Mouse (Mus musculus): ENCODE measurements at regions not wholly inside any gene's neighbourhood (a gene's known extent, or its start where the extent isn't known, plus 50 kb on each side); places are given as distances from the start of the nearest gene placed in this dataset.

DNA sequence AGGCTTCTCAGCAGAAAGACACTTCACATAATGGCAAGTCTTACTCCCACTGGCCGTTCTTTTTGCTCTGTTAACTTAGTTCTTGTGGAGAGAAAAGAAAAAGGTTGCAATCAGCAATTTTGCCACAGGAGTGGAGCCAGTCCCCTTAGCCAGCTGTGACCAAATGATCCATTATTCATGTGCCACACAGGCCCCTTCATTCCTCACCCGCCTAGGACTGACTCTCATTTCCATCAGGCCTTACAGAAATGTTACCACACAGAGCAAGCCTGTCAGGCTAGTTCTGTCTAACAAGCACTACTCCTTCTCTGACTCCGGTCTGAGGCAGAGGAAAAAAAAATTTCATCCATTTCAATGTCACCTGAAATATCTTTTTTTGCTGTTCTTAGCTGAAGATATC lies 1266.2 kb downstream of the Gsdmc2 start:
- no peaks in the 10 kb centered on the region for H3K9me3 ChIP-seq (replicated peaks; ENCODE audit: control insufficient read depth, insufficient read depth, low read length, poor library complexity, severe bottlenecking)
- no peaks in the 10 kb centered on the region for H3K27me3 ChIP-seq (ENCODE audit: control insufficient read depth, insufficient read depth, low read length, poor library complexity, severe bottlenecking)
- H3K27ac ChIP-seq (ENCODE audit: insufficient read depth, low read length), result no peak overlapping the region
- H3K4me3 ChIP-seq (ENCODE audit: low read depth, low read length), result no peak overlapping the region
- no peak for TF ChIP-seq CTCF (IDR thresholded peaks at IDR 0.05; ENCODE audit: low read depth, low read length)
- TF ChIP-seq POLR2A (IDR thresholded peaks at IDR 0.05; ENCODE audit: insufficient read depth, low read length), result no peak
- TF ChIP-seq EP300 (IDR thresholded peaks at IDR 0.05; ENCODE audit: insufficient read depth, low read depth, low read length), result no peak
- H3K4me1 ChIP-seq (ENCODE audit: control insufficient read depth, insufficient read depth, low read length), result no peaks in the 10 kb centered on the region
- H3K9ac ChIP-seq (ENCODE audit: low read depth, poor library complexity, severe bottlenecking), result no peak overlapping the region
- H3K36me3 ChIP-seq (ENCODE audit: control insufficient read depth, insufficient read depth, low read length, poor library complexity, severe bottlenecking), result no peaks in the 10 kb centered on the region

DNA sequence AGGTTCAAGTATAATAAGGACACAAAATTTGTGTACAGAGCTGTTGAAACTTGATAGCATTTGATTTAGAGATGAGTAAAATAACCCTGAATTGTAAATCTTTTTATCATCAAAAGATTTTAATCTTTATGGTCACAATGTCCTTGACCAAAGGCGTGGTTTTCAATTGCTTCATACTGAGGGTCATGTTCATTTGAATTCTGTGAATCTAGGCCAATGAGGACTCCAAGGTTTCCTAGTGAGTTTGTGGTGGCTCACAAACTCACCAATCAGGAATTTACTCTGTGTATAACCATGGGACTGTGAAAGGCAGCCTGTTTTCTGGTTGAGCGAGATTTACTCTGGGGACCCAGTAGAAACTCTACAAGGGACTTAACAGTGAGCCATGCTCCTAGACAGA lies 1269.2 kb downstream of the Gsdmc2 start:
- Histone ChIP-seq H3K4me1 (ENCODE audit: control insufficient read depth, insufficient read depth, low read length) (no peaks in the 10 kb centered on the region), H3K9me3 (replicated peaks; ENCODE audit: control insufficient read depth, insufficient read depth, low read length, poor library complexity, severe bottlenecking) (no peaks in the 10 kb centered on the region), H3K27ac (ENCODE audit: insufficient read depth, low read length) (no peak overlapping the region), H3K4me3 (ENCODE audit: low read depth, low read length) (no peak overlapping the region), H3K9ac (ENCODE audit: low read depth, poor library complexity, severe bottlenecking) (no peak overlapping the region), H3K36me3 (ENCODE audit: control insufficient read depth, insufficient read depth, low read length, poor library complexity, severe bottlenecking) (no peaks in the 10 kb centered on the region), H3K27me3 (ENCODE audit: control insufficient read depth, insufficient read depth, low read length, poor library complexity, severe bottlenecking) (no peaks in the 10 kb centered on the region)
- no peak for TF ChIP-seq EP300 (IDR thresholded peaks at IDR 0.05; ENCODE audit: insufficient read depth, low read depth, low read length)
- no peak for TF ChIP-seq POLR2A (IDR thresholded peaks at IDR 0.05; ENCODE audit: insufficient read depth, low read length)

DNA sequence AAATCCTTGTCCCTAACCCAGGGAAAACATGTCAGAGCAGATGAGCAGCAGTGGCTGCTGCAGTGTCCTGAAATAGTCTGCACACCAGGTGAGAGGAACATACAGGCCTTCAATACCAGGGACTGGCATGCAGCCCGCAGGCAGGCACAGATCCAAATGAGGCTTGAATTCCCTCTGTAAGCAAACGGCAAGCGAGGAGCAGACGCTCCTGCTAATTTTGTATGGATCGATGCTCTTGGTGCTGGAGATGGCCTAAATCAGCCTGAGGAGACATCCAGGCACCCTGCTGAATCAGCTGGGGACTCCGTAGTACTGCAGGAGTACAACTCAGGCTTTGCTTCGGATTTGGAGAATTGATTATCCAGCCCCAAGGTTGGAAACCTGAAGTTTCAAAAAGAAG lies 1273.2 kb downstream of the Gsdmc2 start:
- no peak for TF ChIP-seq POLR2A (IDR thresholded peaks at IDR 0.05; ENCODE audit: insufficient read depth, low read length)
- TF ChIP-seq CTCF (IDR thresholded peaks at IDR 0.05; ENCODE audit: low read depth, low read length), result no peak
- no peak for TF ChIP-seq EP300 (IDR thresholded peaks at IDR 0.05; ENCODE audit: insufficient read depth, low read depth, low read length)
- Histone ChIP-seq H3K36me3 (ENCODE audit: control insufficient read depth, insufficient read depth, low read length, poor library complexity, severe bottlenecking) (no peaks in the 10 kb centered on the region), H3K27ac (ENCODE audit: insufficient read depth, low read length) (no peak overlapping the region), H3K27me3 (ENCODE audit: control insufficient read depth, insufficient read depth, low read length, poor library complexity, severe bottlenecking) (no peaks in the 10 kb centered on the region), H3K4me3 (ENCODE audit: low read depth, low read length) (no peak overlapping the region), H3K9me3 (replicated peaks; ENCODE audit: control insufficient read depth, insufficient read depth, low read length, poor library complexity, severe bottlenecking) (no peaks in the 10 kb centered on the region), H3K4me1 (ENCODE audit: control insufficient read depth, insufficient read depth, low read length) (no peaks in the 10 kb centered on the region), H3K9ac (ENCODE audit: low read depth, poor library complexity, severe bottlenecking) (no peak overlapping the region)

DNA sequence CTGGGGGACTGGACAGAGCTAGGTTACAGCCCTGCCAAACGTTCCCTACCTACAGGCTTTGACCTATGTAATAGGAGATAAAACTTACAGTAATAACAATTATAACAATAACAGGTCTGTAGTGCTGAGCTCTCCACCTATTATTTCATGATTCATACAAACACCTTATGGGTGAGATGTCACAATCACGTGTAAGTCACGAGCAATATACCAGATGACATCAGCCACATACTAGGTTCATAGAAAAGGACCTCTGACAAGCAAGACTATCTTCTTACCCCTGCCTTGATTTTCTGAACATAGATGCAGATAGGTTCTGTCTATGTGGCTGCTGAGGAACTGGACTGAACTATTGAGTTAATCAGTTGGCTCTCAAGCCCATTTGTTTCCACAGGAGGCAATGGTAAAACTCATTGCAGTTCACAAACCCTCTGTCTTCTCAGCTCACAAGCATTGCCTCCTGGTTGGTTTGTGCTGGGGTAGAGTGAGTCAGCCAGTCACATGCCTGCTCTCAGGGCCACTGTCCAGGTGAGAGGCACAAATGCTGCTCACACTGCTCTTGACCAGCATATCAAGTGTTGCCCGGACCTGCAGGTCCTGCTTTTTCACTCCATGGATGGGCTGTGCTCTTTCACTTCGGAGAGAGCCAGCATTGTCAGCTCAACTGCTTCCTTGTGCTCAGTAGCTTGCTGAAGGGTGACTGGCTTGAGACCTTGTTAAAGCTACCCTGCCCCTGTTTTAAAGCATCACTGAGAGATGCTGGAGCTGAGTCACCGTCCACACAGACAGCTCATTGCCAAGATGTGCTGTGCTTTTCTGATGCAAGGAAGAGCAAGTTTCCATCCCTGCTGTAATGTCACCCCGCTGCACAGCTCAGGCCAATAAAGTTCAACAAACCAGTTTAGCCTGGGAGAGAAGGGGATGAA lies 1275.9 kb downstream of the Gsdmc2 start:
- TF ChIP-seq CTCF (IDR thresholded peaks at IDR 0.05; ENCODE audit: low read depth, low read length) (no peak), POLR2A (IDR thresholded peaks at IDR 0.05; ENCODE audit: insufficient read depth, low read length) (no peak), EP300 (IDR thresholded peaks at IDR 0.05; ENCODE audit: insufficient read depth, low read depth, low read length) (no peak)
- no peaks in the 10 kb centered on the region for H3K36me3 ChIP-seq (ENCODE audit: control insufficient read depth, insufficient read depth, low read length, poor library complexity, severe bottlenecking)

DNA sequence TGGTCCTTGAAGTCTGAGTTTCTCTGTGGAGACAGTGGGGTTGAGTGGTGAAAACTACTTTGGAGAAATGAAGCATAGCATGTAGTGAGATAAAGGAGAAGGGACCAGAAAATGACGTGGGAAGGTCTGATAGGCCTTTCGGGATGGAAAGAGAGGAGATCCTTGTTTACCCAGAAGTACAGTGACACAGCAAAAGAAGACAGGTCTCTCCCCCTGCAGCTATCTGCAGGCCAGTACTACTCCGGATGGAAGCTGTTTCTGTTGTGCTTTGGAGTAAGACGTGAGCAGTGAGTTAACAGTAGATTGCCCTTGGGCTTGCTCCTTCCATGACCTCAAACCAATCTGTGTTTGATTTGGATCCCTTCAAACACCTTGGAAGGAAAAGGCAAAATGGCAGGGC lies 1277.5 kb downstream of the Gsdmc2 start:
- no peak overlapping the region for H3K27ac ChIP-seq (ENCODE audit: insufficient read depth, low read length)
- no peaks in the 10 kb centered on the region for H3K36me3 ChIP-seq (ENCODE audit: control insufficient read depth, insufficient read depth, low read length, poor library complexity, severe bottlenecking)
- no peak overlapping the region for H3K4me3 ChIP-seq (ENCODE audit: low read depth, low read length)
- H3K9me3 ChIP-seq (replicated peaks; ENCODE audit: control insufficient read depth, insufficient read depth, low read length, poor library complexity, severe bottlenecking), result no peaks in the 10 kb centered on the region
- H3K4me1 ChIP-seq (ENCODE audit: control insufficient read depth, insufficient read depth, low read length), result no peaks in the 10 kb centered on the region
- TF ChIP-seq EP300 (IDR thresholded peaks at IDR 0.05; ENCODE audit: insufficient read depth, low read depth, low read length) (no peak), POLR2A (IDR thresholded peaks at IDR 0.05; ENCODE audit: insufficient read depth, low read length) (no peak), CTCF (IDR thresholded peaks at IDR 0.05; ENCODE audit: low read depth, low read length) (no peak)
- no peak overlapping the region for H3K9ac ChIP-seq (ENCODE audit: low read depth, poor library complexity, severe bottlenecking)
- H3K27me3 ChIP-seq (ENCODE audit: control insufficient read depth, insufficient read depth, low read length, poor library complexity, severe bottlenecking), result no peaks in the 10 kb centered on the region

More for the DNA sequence above, 1275.9 kb downstream of the Gsdmc2 start:
- Histone ChIP-seq H3K9me3 (replicated peaks; ENCODE audit: control insufficient read depth, insufficient read depth, low read length, poor library complexity, severe bottlenecking) (no peaks in the 10 kb centered on the region), H3K27me3 (ENCODE audit: control insufficient read depth, insufficient read depth, low read length, poor library complexity, severe bottlenecking) (no peaks in the 10 kb centered on the region), H3K4me3 (ENCODE audit: low read depth, low read length) (no peak overlapping the region), H3K27ac (ENCODE audit: insufficient read depth, low read length) (no peak overlapping the region), H3K9ac (ENCODE audit: low read depth, poor library complexity, severe bottlenecking) (no peak overlapping the region), H3K4me1 (ENCODE audit: control insufficient read depth, insufficient read depth, low read length) (no peaks in the 10 kb centered on the region)

DNA sequence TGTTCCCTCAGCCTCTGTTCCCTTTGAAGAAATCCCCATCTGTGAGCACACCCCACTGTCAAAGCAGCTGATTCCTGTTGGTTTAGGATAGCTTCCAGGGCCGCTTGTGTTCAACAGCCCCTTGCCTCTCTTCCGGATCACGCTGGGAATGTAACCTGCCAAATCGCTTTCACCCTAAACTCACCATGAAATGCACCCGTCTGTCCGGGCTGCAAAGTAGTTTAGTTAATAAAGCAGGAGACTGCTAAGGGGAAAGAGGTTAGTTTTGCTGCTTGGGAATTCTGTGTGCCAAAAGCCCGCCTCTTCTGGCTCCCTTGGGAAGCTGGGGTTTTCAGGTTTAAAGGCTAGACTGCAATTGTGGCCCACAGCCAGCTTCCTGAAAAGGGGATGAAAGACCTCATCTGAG lies 1278.9 kb downstream of the Gsdmc2 start:
- H3K4me1 ChIP-seq (ENCODE audit: control insufficient read depth, insufficient read depth, low read length), result no peaks in the 10 kb centered on the region
- no peaks in the 10 kb centered on the region for H3K36me3 ChIP-seq (ENCODE audit: control insufficient read depth, insufficient read depth, low read length, poor library complexity, severe bottlenecking)
- no peak overlapping the region for H3K4me3 ChIP-seq (ENCODE audit: low read depth, low read length)
- no peaks in the 10 kb centered on the region for H3K9me3 ChIP-seq (replicated peaks; ENCODE audit: control insufficient read depth, insufficient read depth, low read length, poor library complexity, severe bottlenecking)
- H3K27me3 ChIP-seq (ENCODE audit: control insufficient read depth, insufficient read depth, low read length, poor library complexity, severe bottlenecking), result no peaks in the 10 kb centered on the region
- H3K27ac ChIP-seq (ENCODE audit: insufficient read depth, low read length), result no peak overlapping the region
- H3K9ac ChIP-seq (ENCODE audit: low read depth, poor library complexity, severe bottlenecking), result no peak overlapping the region
- TF ChIP-seq EP300 (IDR thresholded peaks at IDR 0.05; ENCODE audit: insufficient read depth, low read depth, low read length) (no peak), CTCF (IDR thresholded peaks at IDR 0.05; ENCODE audit: low read depth, low read length) (no peak), POLR2A (IDR thresholded peaks at IDR 0.05; ENCODE audit: insufficient read depth, low read length) (no peak)
